ENCODE assay signal across 42 mouse cellular contexts in genomic region chr1:166462544-166462943, GRCm38 (mm10). TPM values are rescaled to one million over a fixed set of nuclear protein-coding genes. Genes with fewer than 3 reads are reported as not detected.
"Had no signal": no experiment of that assay in that cellular context is flagged by ENCODE, and none has a peak within 500 bp of the region (broad histone marks: within the 10 kb centered on the region; RNA-seq: fewer than 3 reads in every experiment).

No protein-coding gene starts in this region.

- DNase-seq: gastrocnemius, adult 2 months; gastrocnemius, postnatal 10 days; gastrocnemius, postnatal 25 days; heart, adult 18-20 months; heart, postnatal 10 days; heart, postnatal 4 days; kidney, adult 11 months; kidney, adult 2 months; kidney, adult 9 months; kidney, postnatal 14 days; kidney, postnatal 36 days; layer of hippocampus, adult 9-11 months; left cerebral cortex, postnatal 4 days had no signal

- ATAC-seq: intestine, embryonic 16.5 days; liver, embryonic 12.5 days had no signal

RNA-seq across cellular contexts. Expression of gene Gm4846, which starts 34.8 kb away (rescaled TPM):
- total RNA-seq: gastrocnemius, adult 2 months; gastrocnemius, postnatal 10 days; gastrocnemius, postnatal 25 days; gastrocnemius, postnatal 4 days; granulocyte monocyte progenitor cell, adult 5-6 weeks; heart, adult 18-20 months; heart, adult 8-10 months; heart, postnatal 10 days; heart, postnatal 25 days; heart, postnatal 4 days; layer of hippocampus, adult 18-20 months; layer of hippocampus, adult 8-10 months; layer of hippocampus, postnatal 25 days; left cerebral cortex, adult 2 months; left cerebral cortex, postnatal 14 days; left cerebral cortex, postnatal 4 days had no signal
- polyA plus RNA-seq: heart, embryonic 10.5 days; heart, embryonic 12.5 days; heart, embryonic 14.5 days; heart, embryonic 16.5 days; hindbrain, embryonic 10.5 days; hindbrain, embryonic 12.5 days; hindbrain, embryonic 15.5 days; hindbrain, postnatal 0 days; intestine, embryonic 14.5 days; intestine, embryonic 16.5 days; kidney, adult 2 months; kidney, embryonic 15.5 days; kidney, postnatal 0 days; large intestine, adult 2 months; limb, embryonic 11.5 days; limb, embryonic 13.5 days; limb, embryonic 15.5 days; liver, adult 2 months; liver, embryonic 12.5 days; liver, embryonic 14.5 days; liver, embryonic 16.5 days had no signal
